ENCODE assay signal across 25 mouse cellular contexts in the genomic region with DNA sequence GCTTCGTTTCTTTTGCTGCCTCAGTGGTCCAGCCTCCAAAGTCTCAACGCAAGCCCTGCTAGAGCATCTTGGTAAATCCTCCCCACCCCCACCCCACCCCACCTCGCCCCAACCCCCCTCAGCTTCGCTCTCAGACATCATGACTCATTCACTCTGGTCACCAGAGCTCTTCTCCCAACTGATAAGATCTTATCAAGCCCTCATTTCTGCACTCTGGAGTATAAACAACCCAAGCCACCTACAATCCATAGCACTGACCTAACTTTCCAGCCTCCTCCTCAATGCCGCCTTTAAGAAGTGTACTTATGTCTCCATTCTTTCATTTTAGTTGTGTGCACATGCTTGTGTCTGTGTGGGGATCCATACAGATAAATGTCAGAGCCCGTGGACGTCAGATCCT. TPM values are rescaled to one million over a fixed set of nuclear protein-coding genes. Genes with fewer than 3 reads are reported as not detected.
DNase-seq lines count a peak whose midpoint lies in the region; ATAC-seq and TF ChIP-seq lines count a peak whose summit lies in the region.
"Had no signal": no experiment of that assay in that cellular context is flagged by ENCODE, and none has a peak within 500 bp of the region (broad histone marks: within the 10 kb centered on the region; RNA-seq: fewer than 3 reads in every experiment).

No protein-coding gene starts in this region.

- H3K4me3 ChIP-seq in MEL (ENCODE audit: control insufficient read depth in 1 of 2, insufficient read depth in 1 of 2, low read depth in 2 of 2, low read length in 2 of 2): no peak overlapping the region
- H3K4me3 ChIP-seq: forebrain, embryonic 10.5 days; forebrain, embryonic 13.5 days; gastrocnemius, adult 2 months; heart, embryonic 12.5 days; heart, embryonic 15.5 days had no signal

- no peaks in the 10 kb centered on the region; a peak in 1 of 4 replicates for H3K36me3 ChIP-seq in MEL (ENCODE audit: control insufficient read depth in 1 of 2, insufficient read depth in 2 of 2, low read length in 2 of 2)
- H3K36me3 ChIP-seq: forebrain, embryonic 10.5 days; heart, embryonic 12.5 days; heart, embryonic 15.5 days had no signal

- H3K9me3 ChIP-seq in MEL (replicated peaks; ENCODE audit: insufficient read depth, low read length): no peaks in the 10 kb centered on the region
- H3K9me3 ChIP-seq: forebrain, embryonic 10.5 days; forebrain, embryonic 13.5 days; heart, embryonic 12.5 days; heart, embryonic 15.5 days had no signal

- TF ChIP-seq POLR2A in MEL (IDR thresholded peaks at IDR 0.05; ENCODE audit: control insufficient read depth in 1 of 2, insufficient read depth in 1 of 2, low read depth in 1 of 2, low read length in 2 of 2, poor library complexity in 1 of 2): no peak

- TF ChIP-seq CTCF in MEL (IDR thresholded peaks at IDR 0.05 in 2 of 3, conservative IDR thresholded peaks at IDR 0.05 in 1 of 3; ENCODE audit: control insufficient read depth in 1 of 3, insufficient read depth in 1 of 3, low read depth in 2 of 3, low read length in 3 of 3, poor library complexity in 1 of 3, severe bottlenecking in 1 of 3): no peak

- no peak for TF ChIP-seq EP300 in MEL (IDR thresholded peaks at IDR 0.05; ENCODE audit: low read depth in 1 of 2, low read length in 2 of 2)

- intact Hi-C loops in heart, postnatal 36 days (cut with DNase I): no loop called here

- H3K27me3 ChIP-seq in MEL (ENCODE audit: control insufficient read depth in 1 of 2, insufficient read depth in 2 of 2, low read length in 2 of 2): peaks cover 0 to 3% of the 10 kb centered on the region in 2 experiments; a peak in 1 of 4 replicates
- H3K27me3 ChIP-seq: forebrain, embryonic 13.5 days; heart, embryonic 12.5 days; heart, embryonic 15.5 days had no signal

- H3K9ac ChIP-seq in MEL (ENCODE audit: control insufficient read depth, low read depth, low read length, poor library complexity, severe bottlenecking): no peak overlapping the region
- H3K9ac ChIP-seq: forebrain, embryonic 13.5 days; heart, embryonic 12.5 days; heart, embryonic 15.5 days; hindbrain, embryonic 14.5 days had no signal

- TF ChIP-seq RAD21 in MEL (IDR thresholded peaks at IDR 0.05; ENCODE audit: low read depth, low read length): no peak

- H3K4me1 ChIP-seq in MEL (ENCODE audit: control insufficient read depth in 1 of 2, insufficient read depth in 2 of 2, low read length in 2 of 2): peaks cover 0 to 10% of the 10 kb centered on the region in 2 experiments; a peak in 2 of 4 replicates
- H3K4me1 ChIP-seq: heart, embryonic 15.5 days had no signal

- ATAC-seq in megakaryocyte, adult 5-6 weeks (ENCODE audit: poor library complexity, severe bottlenecking): no peak
- ATAC-seq: forebrain, embryonic 13.5 days; forebrain, embryonic 16.5 days; hindbrain, postnatal 0 days; intestine, postnatal 0 days had no signal

- H3K27ac ChIP-seq in MEL (ENCODE audit: control insufficient read depth, low read depth, low read length): no peak overlapping the region
- H3K27ac ChIP-seq: forebrain, embryonic 10.5 days; forebrain, embryonic 13.5 days; gastrocnemius, adult 2 months; heart, embryonic 15.5 days; hindbrain, embryonic 14.5 days; hindbrain, postnatal 0 days had no signal

- peak; percentile 31 for DNase-seq in heart, adult 11 months
- no peak for DNase-seq in heart, postnatal 36 days
- DNase-seq in 416B (ENCODE audit: low read depth) (peak; percentile 84), MEL (ENCODE audit: low read depth, low spot score) (no peak)
- no peak for DNase-seq in adrenal gland, adult 18-20 months (ENCODE audit: low spot score in 2 of 2)
- DNase-seq: adrenal gland, adult 8-10 months; adrenal gland, postnatal 36 days; B cell, adult 2 months; cerebellum, adult 18-20 months; cerebellum, adult 9-10 months; cerebellum, postnatal 14 days; gastrocnemius, adult 2 months; gastrocnemius, postnatal 14 days; heart, adult 18-20 months; heart, postnatal 10 days; heart, postnatal 4 days had no signal

- H3K79me2 ChIP-seq in MEL (ENCODE audit: control insufficient read depth, insufficient read depth, low read length, poor library complexity): no peaks in the 10 kb centered on the region

TF ChIP-seq in MEL, 35 proteins besides CTCF, POLR2A, EP300 and RAD21:
- TF ChIP-seq GATA1 (IDR thresholded peaks at IDR 0.05; ENCODE audit: low read depth, low read length) (0 out of 2 replicates have a peak, but pooled peaks have one; percentile 21), MYB (IDR thresholded peaks at IDR 0.05; ENCODE audit: low read depth, low read length) (no peak), USF2 (IDR thresholded peaks at IDR 0.05; ENCODE audit: borderline replicate concordance in 1 of 2, insufficient read depth in 1 of 2, low read depth in 1 of 2, low read length in 2 of 2) (no peak), NRF1 (IDR thresholded peaks at IDR 0.05; ENCODE audit: insufficient read depth, low read depth, low read length, poor library complexity, severe bottlenecking) (no peak)

RNA-seq across cellular contexts. Expression of gene Ints6, which starts 34.8 kb away (rescaled TPM):
- total RNA-seq in heart, postnatal 36 days (2021): 10 to 100 TPM; 14.5 to 21.4 TPM
- 29.1 and 31.0 TPM in 2 replicates for total RNA-seq in MEL (2012; rRNA removed)
- polyA plus RNA-seq in MEL (2012; ENCODE audit: insufficient read depth in 1 of 2, insufficient read length in 2 of 2, low read depth in 1 of 2, low replicate concordance in 2 of 2, missing spikeins in 1 of 2): 100 to 1,000 TPM in 1 of 2 experiments, 10 to 100 TPM in 1; 27.4 to 150 TPM
- 10 to 100 TPM; 34.3 to 44.5 TPM for total RNA-seq in adrenal gland, adult 18-20 months (2021)
- total RNA-seq in megakaryocyte, adult 5-6 weeks (2015): 37.5 and 53.5 TPM in 2 replicates
- total RNA-seq in megakaryocyte, adult 5-6 weeks (2017): 44.8 and 52.9 TPM in 2 replicates

RNA-seq across cellular contexts. Expression of gene Wdfy2, which starts 41.8 kb away (rescaled TPM):
- total RNA-seq in heart, postnatal 36 days (2021): 1 to 10 TPM; 6.6 to 7.9 TPM
- total RNA-seq in MEL (2012; rRNA removed): 2.7 and 3.3 TPM in 2 replicates
- 1 to 10 TPM in 1 of 2 experiments, not detected in 1; 4.1 TPM for polyA plus RNA-seq in MEL (2012; ENCODE audit: insufficient read depth in 1 of 2, insufficient read length in 2 of 2, low read depth in 1 of 2, low replicate concordance in 2 of 2, missing spikeins in 1 of 2)
- 10 to 100 TPM; 20.0 to 33.7 TPM for total RNA-seq in adrenal gland, adult 18-20 months (2021)
- total RNA-seq in megakaryocyte, adult 5-6 weeks (2015): 35.4 and 35.8 TPM in 2 replicates
- 45.7 and 51.7 TPM in 2 replicates for total RNA-seq in megakaryocyte, adult 5-6 weeks (2017)

Comparison
In these comparisons a context has a peak if more than half of its experiments do, and no peak if none do; other contexts are left out.
1. DNase-seq: peak in heart, adult 11 months (single experiment) and 416B (single experiment); none in heart, postnatal 36 days (0 of 2), MEL (single experiment) and adrenal gland, adult 18-20 months (0 of 2).